Mouse (Mus musculus) spleen, adult 2 months (tissue): ENCODE data around the gene Maz. TPM values are rescaled to one million over a fixed set of nuclear protein-coding genes. Genes with fewer than 3 reads are reported as not detected.

Experiments used
- DNase-seq, 2 experiments: peaks; one replicate each; pipeline versions ENCODE4 v3.0.0 to v3.0.0-alpha.2; 2012 to 2021; ENCODE audit warnings: low spot score in 2 of 2, low read depth in 1 of 2
- H3K27ac ChIP-seq: fragments of 200-500 bp; 2 replicates; pipeline ENCODE4 v1.5.1; 2012; ENCODE audit warnings: low read length, inconsistent platforms; ENCODE audit not compliant: insufficient read depth
- H3K27me3 ChIP-seq: fragments of 200-500 bp; 2 replicates; pipeline ENCODE4 v1.6.1; 2012; ENCODE audit warnings: mild to moderate bottlenecking, moderate library complexity, low read length, inconsistent platforms; ENCODE audit not compliant: control insufficient read depth, insufficient read depth
- H3K36me3 ChIP-seq: fragments of 200-500 bp; 2 replicates; pipeline ENCODE4 v1.6.1; 2012; ENCODE audit warnings: mild to moderate bottlenecking, low read length, inconsistent platforms; ENCODE audit not compliant: control insufficient read depth, insufficient read depth
- H3K4me1 ChIP-seq: fragments of 200-500 bp; 2 replicates; pipeline ENCODE4 v1.6.1; 2011; ENCODE audit warnings: inconsistent platforms; ENCODE audit not compliant: control insufficient read depth, insufficient read depth, insufficient read length
- H3K4me3 ChIP-seq: fragments of 200-500 bp; 2 replicates; pipeline ENCODE4 v1.5.1; 2011; ENCODE audit warnings: mild to moderate bottlenecking, inconsistent platforms; ENCODE audit not compliant: insufficient read depth, insufficient read length; ENCODE audit errors: extremely low read depth
- CTCF ChIP-seq: fragments of 200-500 bp; IDR thresholded peaks from 2 replicates; pipeline ENCODE4 v1.5.1; 2011; ENCODE audit warnings: mild to moderate bottlenecking, inconsistent platforms; ENCODE audit not compliant: insufficient read depth, insufficient read length, insufficient replicate concordance; ENCODE audit errors: extremely low read depth
- POLR2A ChIP-seq: fragments of 200-500 bp; IDR thresholded peaks from 2 replicates; pipeline ENCODE4 v1.6.1; 2011; ENCODE audit warnings: low read depth, low read length, inconsistent platforms
- WGBS: fragments of 180-500 bp; shearing (Covaris S2); methylation state at CpG from one replicate; pipeline ENCODE4 v1.1.7; 2018; 5-methylcytosine and 5-hydroxymethylcytosine counted together
- polyA plus RNA-seq: library from polyadenylated mRNA; depleted of rRNA; stranded (reverse); fragments of >200 nt; gene quantifications from 2 replicates; pipeline ENCODE4 v1.2.3, GENCODE M21; 2012

Gene Maz
- polyA plus RNA-seq, 1 experiment: 215 TPM

DNA sequence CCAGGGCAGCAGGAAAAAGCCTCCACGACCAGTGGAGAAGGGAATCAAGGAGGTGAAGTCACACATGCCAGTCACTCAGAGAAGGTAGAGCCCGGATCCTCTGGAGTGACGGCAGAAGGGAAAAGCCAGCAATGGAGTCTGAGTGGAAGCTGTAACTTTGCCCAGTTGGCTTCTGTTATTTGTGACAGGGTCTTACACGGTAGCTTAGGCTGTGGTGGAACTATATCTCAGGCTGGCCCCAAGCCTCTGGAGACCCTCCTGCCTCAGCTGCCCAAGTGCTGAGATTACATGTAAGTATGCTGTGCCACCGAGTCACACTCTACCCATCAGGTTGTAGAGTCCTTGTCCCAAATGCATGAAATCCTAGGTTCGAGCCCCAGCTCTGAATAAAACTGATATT, 13.5 kb downstream of the Maz start:
- no peak for DNase-seq
- H3K36me3 ChIP-seq: peaks cover 2% of the 10 kb centered on the region; the same call in 1 of the 2 replicates
- TF ChIP-seq CTCF (no peak), POLR2A (no peak)
- H3K27me3 ChIP-seq: no peaks in the 10 kb centered on the region
- H3K4me3 ChIP-seq: no peak overlapping the region
- no peak overlapping the region for H3K27ac ChIP-seq
- WGBS: 86% methylated on average over 6 of the region's 6 CpGs
- peaks cover 16% of the 10 kb centered on the region; the same call in 1 of the 2 replicates for H3K4me1 ChIP-seq

GRCm38 (mm10) chr7:127012845-127013244, 14.0 kb downstream of the Maz start:
- TF ChIP-seq CTCF (no peak), POLR2A (no peak)
- Histone ChIP-seq H3K4me1 (peaks cover 18% of the 10 kb centered on the region; the same call in 1 of the 2 replicates), H3K4me3 (no peak overlapping the region), H3K27me3 (no peaks in the 10 kb centered on the region), H3K27ac (no peak overlapping the region), H3K36me3 (peaks cover 2% of the 10 kb centered on the region; the same call in 1 of the 2 replicates)
- DNase-seq: no peak
- 92% methylated on average over 10 of the region's 10 CpGs for WGBS

DNA sequence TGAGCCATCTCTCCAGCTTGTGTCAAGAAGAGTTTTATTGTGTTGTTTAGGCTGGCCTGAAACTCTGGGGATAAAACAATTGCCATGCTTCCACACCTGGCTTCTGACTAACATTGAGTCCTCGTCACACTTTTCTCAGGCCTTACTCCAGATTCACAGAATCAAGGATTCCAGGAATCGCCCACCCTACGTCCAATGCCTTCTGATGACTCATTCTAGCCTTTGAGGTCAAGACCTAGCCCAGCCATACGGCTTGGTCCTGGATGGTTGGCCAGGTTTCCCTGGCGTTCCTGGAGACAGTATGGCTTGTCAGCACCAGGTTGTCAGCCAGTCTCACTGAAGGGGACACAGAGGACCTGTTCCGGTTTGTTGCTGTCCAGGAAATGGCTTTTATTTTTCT, 14.5 kb downstream of the Maz start:
- Histone ChIP-seq H3K4me1 (peaks cover 18% of the 10 kb centered on the region; the same call in 1 of the 2 replicates), H3K4me3 (no peak overlapping the region), H3K27ac (no peak overlapping the region), H3K27me3 (no peaks in the 10 kb centered on the region), H3K36me3 (peaks cover 2% of the 10 kb centered on the region; the same call in 1 of the 2 replicates)
- WGBS: 92% methylated on average over 6 of the region's 6 CpGs
- no peak for TF ChIP-seq POLR2A
- TF ChIP-seq CTCF: no peak
- DNase-seq: no peak

DNA sequence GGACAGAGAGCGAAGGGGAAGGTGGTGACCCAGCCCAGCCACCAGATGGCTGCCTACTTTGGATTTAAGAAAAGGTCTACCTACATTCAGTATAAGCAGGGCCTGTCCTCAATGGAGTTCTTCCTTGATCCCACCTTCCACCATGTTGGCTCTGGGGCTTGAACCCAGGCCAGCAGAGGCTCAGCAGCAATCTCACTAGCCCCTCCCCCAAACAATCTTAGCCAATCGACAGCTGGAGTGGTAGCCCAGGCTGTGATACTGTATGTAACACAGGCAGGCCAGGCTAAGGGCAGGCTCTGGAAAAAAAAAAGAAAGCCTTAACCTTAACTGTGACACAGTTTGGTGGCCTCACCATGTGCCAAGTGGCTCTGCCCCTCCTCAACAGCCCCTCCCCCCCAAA, 15.1 kb downstream of the Maz start:
- H3K36me3 ChIP-seq: peaks cover 2% of the 10 kb centered on the region; the same call in 1 of the 2 replicates
- H3K4me3 ChIP-seq: no peak overlapping the region
- no peaks in the 10 kb centered on the region for H3K27me3 ChIP-seq
- no peak for DNase-seq
- no peak for TF ChIP-seq POLR2A
- TF ChIP-seq CTCF: no peak
- WGBS: 86% methylated on average over 2 of the region's 2 CpGs
- peaks cover 18% of the 10 kb centered on the region; the same call in 1 of the 2 replicates for H3K4me1 ChIP-seq
- H3K27ac ChIP-seq: no peak overlapping the region

DNA sequence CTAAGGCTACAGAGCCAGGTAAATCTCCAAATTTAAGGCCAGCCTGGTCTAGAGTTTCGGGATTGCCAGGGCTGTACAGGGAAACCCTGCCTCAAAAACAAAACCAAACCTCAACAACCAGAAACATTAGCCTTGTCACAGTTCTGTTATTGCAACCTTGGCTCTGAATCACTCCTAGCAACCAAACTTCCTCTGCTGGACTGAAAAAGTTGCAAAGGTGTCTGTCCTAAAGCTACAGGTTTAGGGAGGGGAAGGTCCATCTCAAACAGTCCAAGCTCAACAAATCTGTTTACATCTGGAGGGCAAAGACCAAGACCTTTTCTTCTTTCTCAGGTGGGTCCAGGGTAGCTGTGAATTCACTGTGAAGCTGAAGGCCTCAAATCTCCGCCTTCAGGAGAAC, 15.8 kb downstream of the Maz start:
- TF ChIP-seq POLR2A (no peak), CTCF (no peak)
- WGBS: 91% methylated on average over 2 of the region's 2 CpGs
- Histone ChIP-seq H3K36me3 (peaks cover 2% of the 10 kb centered on the region; the same call in 1 of the 2 replicates), H3K4me1 (peaks cover 18% of the 10 kb centered on the region; the same call in 1 of the 2 replicates), H3K27me3 (no peaks in the 10 kb centered on the region), H3K27ac (no peak overlapping the region), H3K4me3 (no peak overlapping the region)
- no peak for DNase-seq

- WGBS: 79% methylated on average over 17 of the region's 17 CpGs
- Histone ChIP-seq H3K4me3 (no peak overlapping the region), H3K27me3 (no peaks in the 10 kb centered on the region), H3K4me1 (peaks cover 18% of the 10 kb centered on the region; the same call in 1 of the 2 replicates), H3K36me3 (no peaks in the 10 kb centered on the region), H3K27ac (peak overlapping the region; percentile 70; the same call in 1 of the 2 replicates)
- no peak for DNase-seq
- no peak for TF ChIP-seq CTCF
- no peak for TF ChIP-seq POLR2A
These were observed 17.3 kb downstream of the Maz start for GRCm38 (mm10) chr7:127009307-127010085.
